Mouse (Mus musculus) cortical plate, adult 2 months (tissue): ENCODE measurements around the gene Kcnj6. TPM values are rescaled to one million over a fixed set of nuclear protein-coding genes. Genes with fewer than 3 reads are reported as not detected.
"Not testable (repeated sequence)": the region's sequence is repeated elsewhere in the genome, so short reads cannot be mapped to it uniquely, and the experiment has no call there.

Source experiments
- H3K27ac ChIP-seq: fragments of 200-500 bp; 2 replicates; pipeline ENCODE4 v1.5.1; 2012; ENCODE audit warnings: low read length, control low read depth, inconsistent platforms; ENCODE audit not compliant: insufficient read depth
- H3K4me1 ChIP-seq: fragments of 200-500 bp; 2 replicates; pipeline ENCODE4 v1.6.1; 2011; ENCODE audit warnings: low read length; ENCODE audit not compliant: control insufficient read depth, insufficient read depth
- H3K4me3 ChIP-seq: fragments of 200-500 bp; 2 replicates; pipeline ENCODE4 v1.5.1; 2011; ENCODE audit warnings: mild to moderate bottlenecking, low read length, control low read depth; ENCODE audit not compliant: insufficient read depth
- CTCF ChIP-seq: fragments of 200-500 bp; IDR thresholded peaks from 2 replicates; pipeline ENCODE4 v1.5.1; 2011; ENCODE audit warnings: mild to moderate bottlenecking, control low read depth, low read length; ENCODE audit not compliant: insufficient read depth; ENCODE audit errors: extremely low read depth
- POLR2A ChIP-seq: fragments of 200-500 bp; IDR thresholded peaks from 2 replicates; pipeline ENCODE4 v1.6.1; 2011; ENCODE audit warnings: mild to moderate bottlenecking, low read length, control low read depth; ENCODE audit not compliant: insufficient read depth; ENCODE audit errors: extremely low read depth
- polyA plus RNA-seq: library from polyadenylated mRNA; depleted of rRNA; stranded (reverse); fragments of >200 nt; gene quantifications from 2 replicates; pipeline ENCODE4 v1.2.3, GENCODE M21; 2012

Kcnj6 gene
- polyA plus RNA-seq, 1 experiment = 20.4 TPM

- Histone ChIP-seq H3K27ac (no peak overlapping the region), H3K4me1 (peaks cover 5% of the 10 kb centered on the region), H3K4me3 (no peak overlapping the region)
- no peak for TF ChIP-seq CTCF
- TF ChIP-seq POLR2A = no peak
Measured at GRCm38 (mm10) chr16:94828166-94828565, 169.3 kb downstream of the Kcnj6 start.

GRCm38 (mm10) chr16:94827092-94827585, 170.4 kb downstream of the Kcnj6 start:
- Histone ChIP-seq H3K4me3 (no peak overlapping the region), H3K27ac (no peak overlapping the region), H3K4me1 (peaks cover 5% of the 10 kb centered on the region)
- TF ChIP-seq POLR2A (no peak), CTCF (no peak)

GRCm38 (mm10) chr16:94825274-94825673, 172.2 kb downstream of the Kcnj6 start:
- Histone ChIP-seq H3K4me3 (no peak overlapping the region), H3K27ac (no peak overlapping the region), H3K4me1 (peaks cover 5% of the 10 kb centered on the region)
- TF ChIP-seq CTCF = no peak

- peaks cover 3% of the 10 kb centered on the region; the same call in 1 of the 2 replicates for H3K4me1 ChIP-seq
- TF ChIP-seq POLR2A (no peak), CTCF (no peak)
- H3K4me3 ChIP-seq = no peak overlapping the region
- no peak overlapping the region for H3K27ac ChIP-seq
Measured at GRCm38 (mm10) chr16:94822611-94823010, 174.9 kb downstream of the Kcnj6 start.

- peaks cover 3% of the 10 kb centered on the region; the same call in 1 of the 2 replicates for H3K4me1 ChIP-seq
- H3K4me3 ChIP-seq = no peak overlapping the region
- H3K27ac ChIP-seq = no peak overlapping the region
- TF ChIP-seq POLR2A = no peak
- TF ChIP-seq CTCF = no peak
Measured at GRCm38 (mm10) chr16:94821610-94822009, 175.9 kb downstream of the Kcnj6 start.

- no peak for TF ChIP-seq POLR2A
- TF ChIP-seq CTCF = peak; percentile 65
- H3K4me3 ChIP-seq = no peak overlapping the region
- H3K27ac ChIP-seq = no peak overlapping the region
- H3K4me1 ChIP-seq = no peaks in the 10 kb centered on the region; the same call in 1 of the 2 replicates
Measured at GRCm38 (mm10) chr16:94816391-94816790, 181.1 kb downstream of the Kcnj6 start.

- Histone ChIP-seq H3K4me1 (no peaks in the 10 kb centered on the region; the same call in 1 of the 2 replicates), H3K27ac (no peak overlapping the region), H3K4me3 (no peak overlapping the region)
- TF ChIP-seq CTCF = no peak
- TF ChIP-seq POLR2A = no peak
Measured at GRCm38 (mm10) chr16:94815891-94816290, 181.6 kb downstream of the Kcnj6 start.

- H3K4me3 ChIP-seq, H3K4me1 ChIP-seq, H3K27ac ChIP-seq: not testable (repeated sequence)
Measured at GRCm38 (mm10) chr16:94809286-94809685, 188.2 kb downstream of the Kcnj6 start.

GRCm38 (mm10) chr16:94798241-94798640, 199.3 kb downstream of the Kcnj6 start:
- TF ChIP-seq CTCF (no peak), POLR2A (no peak)
- H3K4me1 ChIP-seq = no peaks in the 10 kb centered on the region
- H3K27ac ChIP-seq = no peak overlapping the region
- no peak overlapping the region for H3K4me3 ChIP-seq

GRCm38 (mm10) chr16:94797366-94797765, 200.1 kb downstream of the Kcnj6 start:
- no peak for TF ChIP-seq POLR2A
- TF ChIP-seq CTCF = no peak
- Histone ChIP-seq H3K4me1 (no peaks in the 10 kb centered on the region), H3K4me3 (no peak overlapping the region), H3K27ac (no peak overlapping the region)

- no peak overlapping the region for H3K27ac ChIP-seq
Measured at GRCm38 (mm10) chr16:94793041-94793440, 204.5 kb downstream of the Kcnj6 start.

More at GRCm38 (mm10) chr16:94793041-94793440, 204.5 kb downstream of the Kcnj6 start:
- TF ChIP-seq POLR2A (no peak), CTCF (no peak)
- Histone ChIP-seq H3K4me1 (no peaks in the 10 kb centered on the region), H3K4me3 (no peak overlapping the region)
